Mouse (Mus musculus) heart, postnatal 36 days (tissue): ENCODE measurements at regions not wholly inside any gene's neighbourhood (a gene's known extent, or its start where the extent isn't known, plus 50 kb on each side); places are given as distances from the start of the nearest gene placed in this dataset.

Experiments
- DNase-seq, 2 experiments: peaks; one replicate each; pipeline ENCODE4 v3.0.0; 2021 to 2022
- intact Hi-C: fragments of 180-260 bp; cut with DNase I; formaldehyde crosslinking; loops from one replicate; pipeline ENCODE4 v1.15.1; 2025

GRCm38 (mm10) chr13:28762555-28762954, 191.0 kb downstream of the Sox4 start:
- no peak for DNase-seq
- intact Hi-C loops = no loop called here

GRCm38 (mm10) chr13:28759026-28759425, 194.5 kb downstream of the Sox4 start:
- no peak for DNase-seq
- intact Hi-C loops = loop anchor here (5.0 kb wide), 5 partner anchors 83 to 337 kb away; no protein-coding TSS in a partner anchor

- DNase-seq = peak; percentile 78 to 83
- intact Hi-C loops = loop anchor here (1.0 to 5.0 kb wide), 7 partner anchors 39 to 336 kb away; no protein-coding TSS in a partner anchor
These were observed 195.5 kb downstream of the Sox4 start for GRCm38 (mm10) chr13:28757846-28758522.

- peak; percentile 12 to 65 for DNase-seq
These were observed 196.4 kb downstream of the Sox4 start for GRCm38 (mm10) chr13:28756915-28757765.

GRCm38 (mm10) chr13:28754207-28754606, 199.3 kb downstream of the Sox4 start:
- intact Hi-C loops = no loop called here
- no peak for DNase-seq

More at GRCm38 (mm10) chr13:28756915-28757765, 196.4 kb downstream of the Sox4 start:
- intact Hi-C loops = loop anchor here (2.0 to 5.0 kb wide), 6 partner anchors 38 to 335 kb away; no protein-coding TSS in a partner anchor

- intact Hi-C loops = no loop called here
- no peak for DNase-seq
These were observed 202.4 kb downstream of the Sox4 start for GRCm38 (mm10) chr13:28750949-28751692.

- intact Hi-C loops = no loop called here
- DNase-seq = no peak
These were observed 213.3 kb downstream of the Sox4 start for GRCm38 (mm10) chr13:28740158-28740670.

- intact Hi-C loops = no loop called here
- DNase-seq = no peak
These were observed 215.1 kb downstream of the Sox4 start for GRCm38 (mm10) chr13:28738160-28739100.

GRCm38 (mm10) chr13:28732475-28732874, 221.0 kb downstream of the Sox4 start:
- intact Hi-C loops = no loop called here
- no peak for DNase-seq

GRCm38 (mm10) chr13:28732036-28732435, 221.5 kb downstream of the Sox4 start:
- no peak for DNase-seq

GRCm38 (mm10) chr13:28730059-28730580, 223.4 kb downstream of the Sox4 start:
- DNase-seq = no peak
- intact Hi-C loops = no loop called here

More at GRCm38 (mm10) chr13:28732036-28732435, 221.5 kb downstream of the Sox4 start:
- intact Hi-C loops = no loop called here

- intact Hi-C loops = no loop called here
- DNase-seq = no peak
These were observed 224.7 kb downstream of the Sox4 start for GRCm38 (mm10) chr13:28728768-28729167.

GRCm38 (mm10) chr13:28724300-28724699, 229.2 kb downstream of the Sox4 start:
- no peak for DNase-seq
- intact Hi-C loops = loop anchor here (5.0 kb wide), 1 partner anchor 158 kb away; no protein-coding TSS in a partner anchor

- intact Hi-C loops = loop anchor here (5.0 kb wide), 1 partner anchor 160 kb away; no protein-coding TSS in a partner anchor
- DNase-seq = no peak
These were observed 231.4 kb downstream of the Sox4 start for GRCm38 (mm10) chr13:28722074-28722473.

- no peak for DNase-seq
- intact Hi-C loops = loop anchor here (5.0 kb wide), 1 partner anchor 161 kb away; no protein-coding TSS in a partner anchor
These were observed 231.9 kb downstream of the Sox4 start for GRCm38 (mm10) chr13:28721548-28721981.

- DNase-seq = peak; percentile 14 to 17
- intact Hi-C loops = loop anchor here (1.0 to 5.0 kb wide), 2 partner anchors 162 to 233 kb away; partner anchors contain the start of gene Sox4
These were observed 232.8 kb downstream of the Sox4 start for GRCm38 (mm10) chr13:28720639-28721239.

- intact Hi-C loops = loop anchor here (1.0 to 5.0 kb wide), 2 partner anchors 162 to 233 kb away; partner anchors contain the start of gene Sox4
- DNase-seq = no peak
These were observed 233.3 kb downstream of the Sox4 start for GRCm38 (mm10) chr13:28720169-28720568.

GRCm38 (mm10) chr13:28718868-28719265, 234.6 kb downstream of the Sox4 start:
- no peak for DNase-seq
- intact Hi-C loops = loop anchor here (2.0 to 5.0 kb wide), 3 partner anchors 38 to 208 kb away; no protein-coding TSS in a partner anchor
